Mouse (Mus musculus) MEL (cell line): ENCODE data around the gene 2010300C02Rik. TPM values are rescaled to one million over a fixed set of nuclear protein-coding genes. Genes with fewer than 3 reads are reported as not detected.

Experiments
- DNase-seq: peaks from one replicate; pipeline ENCODE4 v3.0.0; 2011; ENCODE audit warnings: low read depth, low spot score
- H3K27ac ChIP-seq: 2 replicates; pipeline ENCODE4 v1.5.1; 2012; ENCODE audit warnings: low read depth, mild to moderate bottlenecking, control low read depth, low read length, moderate library complexity; ENCODE audit not compliant: control insufficient read depth
- H3K27me3 ChIP-seq, 2 experiments: fragments of 150-350 bp in 1 of 2; sonication (generic) in 1 of 2; 2 replicates each; pipeline ENCODE4 v1.6.1; 2012; ENCODE audit warnings: low read length in 2 of 2, mild to moderate bottlenecking in 2 of 2, improper control_type of control experiment in 1 of 2, moderate library complexity in 1 of 2; ENCODE audit not compliant: insufficient read depth in 2 of 2, control insufficient read depth in 1 of 2
- H3K36me3 ChIP-seq, 2 experiments: 2 replicates each; pipeline ENCODE4 v1.6.1; 2012 to 2014; ENCODE audit warnings: low read length in 2 of 2, improper control_type of control experiment in 1 of 2, inconsistent platforms in 1 of 2, mild to moderate bottlenecking in 1 of 2; ENCODE audit not compliant: insufficient read depth in 2 of 2, control insufficient read depth in 1 of 2
- H3K4me1 ChIP-seq, 2 experiments: fragments of 150-350 bp in 1 of 2; sonication (generic) in 1 of 2; 2 replicates each; pipeline ENCODE4 v1.6.1; 2012; ENCODE audit warnings: low read length in 2 of 2, improper control_type of control experiment in 1 of 2, mild to moderate bottlenecking in 1 of 2; ENCODE audit not compliant: insufficient read depth in 2 of 2, control insufficient read depth in 1 of 2
- H3K4me3 ChIP-seq, 2 experiments: fragments of 150-350 bp in 1 of 2; sonication (generic) in 1 of 2; 2 replicates each; pipeline ENCODE4 v1.5.1; 2012; ENCODE audit warnings: low read depth in 2 of 2, low read length in 2 of 2, mild to moderate bottlenecking in 2 of 2, moderate library complexity in 2 of 2, control low read depth in 1 of 2, improper control_type of control experiment in 1 of 2; ENCODE audit not compliant: control insufficient read depth in 1 of 2, insufficient read depth in 1 of 2
- H3K79me2 ChIP-seq: 2 replicates; pipeline ENCODE4 v1.6.1; 2012; ENCODE audit warnings: mild to moderate bottlenecking, low read length, moderate library complexity; ENCODE audit not compliant: control insufficient read depth, poor library complexity, insufficient read depth
- H3K9ac ChIP-seq: 2 replicates; pipeline ENCODE4 v1.6.1; 2012; ENCODE audit warnings: low read depth, mild to moderate bottlenecking, control low read depth, low read length, moderate library complexity; ENCODE audit not compliant: control insufficient read depth, poor library complexity, severe bottlenecking
- H3K9me3 ChIP-seq: fragments of 150-350 bp; sonication (generic); replicated peaks from 2 replicates; pipeline ENCODE4 v1.6.1; 2012; ENCODE audit warnings: mild to moderate bottlenecking, low read length, improper control_type of control experiment, moderate library complexity; ENCODE audit not compliant: insufficient read depth
- BHLHE40 ChIP-seq: IDR thresholded peaks from 2 replicates; pipeline ENCODE4 v1.6.1; 2012; ENCODE audit warnings: low read depth, mild to moderate bottlenecking, inconsistent platforms, low read length, improper control_type of control experiment, borderline replicate concordance
- CHD1 ChIP-seq: IDR thresholded peaks from 2 replicates; pipeline ENCODE4 v1.6.1; 2012; ENCODE audit warnings: low read depth, mild to moderate bottlenecking, inconsistent platforms, low read length, improper control_type of control experiment
- CTCF ChIP-seq, 3 experiments: IDR thresholded peaks in 2 of 3; conservative IDR thresholded peaks in 1 of 3; 2 replicates each; pipeline ENCODE4 v1.5.1; 2011 to 2012; ENCODE audit warnings: low read length in 3 of 3, low read depth in 2 of 3, mild to moderate bottlenecking in 2 of 3, improper control_type of control experiment in 1 of 3, inconsistent platforms in 1 of 3, mixed read lengths in 1 of 3, moderate library complexity in 1 of 3; ENCODE audit not compliant: control insufficient read depth in 1 of 3, insufficient read depth in 1 of 3, poor library complexity in 1 of 3, severe bottlenecking in 1 of 3
- E2F4 ChIP-seq: IDR thresholded peaks from 2 replicates; pipeline ENCODE4 v1.6.1; 2011; ENCODE audit warnings: low read depth, low read length, improper control_type of control experiment, borderline replicate concordance
- GATA1 ChIP-seq: IDR thresholded peaks from 2 replicates; pipeline ENCODE4 v1.6.1; 2011; ENCODE audit warnings: low read depth, low read length, improper control_type of control experiment
- JUND ChIP-seq: IDR thresholded peaks from 2 replicates; pipeline ENCODE4 v1.6.1; 2011; ENCODE audit warnings: low read depth, mild to moderate bottlenecking, improper control_type of control experiment, low read length
- KAT2A ChIP-seq: conservative IDR thresholded peaks from 2 replicates; pipeline ENCODE4 v1.6.1; 2012; ENCODE audit warnings: low read depth, low read length, improper control_type of control experiment, inconsistent platforms
- MAFK ChIP-seq: IDR thresholded peaks from 2 replicates; pipeline ENCODE4 v1.6.1; 2011; ENCODE audit warnings: low read depth, mild to moderate bottlenecking, low read length, improper control_type of control experiment, borderline replicate concordance
- MEF2A ChIP-seq: IDR thresholded peaks from 2 replicates; pipeline ENCODE4 v1.6.1; 2014; ENCODE audit warnings: low read depth, mild to moderate bottlenecking, inconsistent platforms, low read length, improper control_type of control experiment; ENCODE audit not compliant: poor library complexity, insufficient replicate concordance, severe bottlenecking; ENCODE audit errors: extremely low read depth
- NELFE ChIP-seq: IDR thresholded peaks from 2 replicates; pipeline ENCODE4 v1.6.1; 2011; ENCODE audit warnings: low read depth, low read length, improper control_type of control experiment
- NRF1 ChIP-seq: IDR thresholded peaks from 2 replicates; pipeline ENCODE4 v1.6.1; 2014; ENCODE audit warnings: low read depth, mild to moderate bottlenecking, inconsistent platforms, low read length, improper control_type of control experiment, moderate library complexity; ENCODE audit not compliant: poor library complexity, insufficient read depth, severe bottlenecking
- POLR2A ChIP-seq, 2 experiments: IDR thresholded peaks; 2 replicates each; pipeline ENCODE4 v1.6.1; 2011 to 2012; ENCODE audit warnings: low read length in 2 of 2, mild to moderate bottlenecking in 2 of 2, control low read depth in 1 of 2, improper control_type of control experiment in 1 of 2, low read depth in 1 of 2, moderate library complexity in 1 of 2; ENCODE audit not compliant: control insufficient read depth in 1 of 2, insufficient read depth in 1 of 2, poor library complexity in 1 of 2
- POLR2AphosphoS2 ChIP-seq: IDR thresholded peaks from 2 replicates; pipeline ENCODE4 v1.6.1; 2011; ENCODE audit warnings: low read length, improper control_type of control experiment
- RAD21 ChIP-seq: IDR thresholded peaks from 2 replicates; pipeline ENCODE4 v1.6.1; 2011; ENCODE audit warnings: mild to moderate bottlenecking, low read depth, low read length, improper control_type of control experiment
- RCOR1 ChIP-seq: IDR thresholded peaks from 2 replicates; pipeline ENCODE4 v1.6.1; 2012; ENCODE audit warnings: low read depth, mild to moderate bottlenecking, inconsistent platforms, low read length, improper control_type of control experiment
- SMC3 ChIP-seq: IDR thresholded peaks from 2 replicates; pipeline ENCODE4 v1.6.1; 2011; ENCODE audit warnings: low read depth, low read length, improper control_type of control experiment
- TCF12 ChIP-seq: IDR thresholded peaks from 2 replicates; pipeline ENCODE4 v1.6.1; 2014; ENCODE audit warnings: low read depth, mild to moderate bottlenecking, inconsistent platforms, low read length, improper control_type of control experiment, moderate library complexity
- polyA plus RNA-seq, 2 experiments: library from polyadenylated mRNA; stranded (reverse) in 1 of 2; unstranded in 1 of 2; fragments of >175 nt in 1 of 2; fragments of >200 nt in 1 of 2; gene quantifications; 2 replicates each; pipeline versions ENCODE4 v1.2.1 to v1.2.4; 2012; ENCODE audit warnings: low replicate concordance in 2 of 2, low read depth in 1 of 2; ENCODE audit not compliant: insufficient read length in 2 of 2, insufficient read depth in 1 of 2, missing spikeins in 1 of 2
- total RNA-seq: library from RNA; depleted of rRNA; stranded (reverse); fragments of 300-350 nt; gene quantifications from 2 replicates; pipeline ENCODE4 v1.2.3, GENCODE M21; 2012

2010300C02Rik gene
- total and polyA plus RNA-seq, 3 experiments, result not detected

- no peak overlapping the region for H3K27ac ChIP-seq
- peaks cover 0 to 6% of the 10 kb centered on the region in 2 experiments; a peak in 1 of 4 replicates for H3K4me1 ChIP-seq
- H3K79me2 ChIP-seq, result no peaks in the 10 kb centered on the region
- TF ChIP-seq KAT2A (no peak), NRF1 (no peak), GATA1 (no peak), JUND (no peak), CTCF (IDR thresholded peaks at IDR 0.05 in 2 of 3, conservative IDR thresholded peaks at IDR 0.05 in 1 of 3; ENCODE audit: control insufficient read depth in 1 of 3, insufficient read depth in 1 of 3, low read depth in 2 of 3, low read length in 3 of 3, poor library complexity in 1 of 3, severe bottlenecking in 1 of 3) (no peak), MAFK (no peak), TCF12 (no peak), POLR2A (IDR thresholded peaks at IDR 0.05; ENCODE audit: control insufficient read depth in 1 of 2, insufficient read depth in 1 of 2, low read depth in 1 of 2, low read length in 2 of 2, poor library complexity in 1 of 2) (no peak), NELFE (no peak), E2F4 (no peak), RAD21 (no peak), BHLHE40 (no peak)
- peaks cover 0 to 6% of the 10 kb centered on the region in 2 experiments; a peak in 1 of 4 replicates for H3K36me3 ChIP-seq
- no peak overlapping the region for H3K9ac ChIP-seq
- no peak overlapping the region for H3K4me3 ChIP-seq
- peaks cover 0 to 2% of the 10 kb centered on the region in 2 experiments; a peak in 1 of 4 replicates for H3K27me3 ChIP-seq
- no peak for DNase-seq
- H3K9me3 ChIP-seq, result no peaks in the 10 kb centered on the region
Observed at GRCm38 (mm10) chr1:37695732-37696131, 24.2 kb downstream of the 2010300C02Rik start.

GRCm38 (mm10) chr1:37694417-37694816, 25.5 kb downstream of the 2010300C02Rik start:
- Histone ChIP-seq H3K36me3 (peaks cover 0 to 6% of the 10 kb centered on the region in 2 experiments; a peak in 1 of 4 replicates), H3K9me3 (no peaks in the 10 kb centered on the region), H3K79me2 (no peaks in the 10 kb centered on the region), H3K27ac (no peak overlapping the region), H3K27me3 (peaks cover 0 to 2% of the 10 kb centered on the region in 2 experiments; a peak in 1 of 4 replicates), H3K4me1 (peaks cover 0 to 6% of the 10 kb centered on the region in 2 experiments; a peak in 1 of 4 replicates), H3K4me3 (no peak overlapping the region), H3K9ac (no peak overlapping the region)
- TF ChIP-seq NRF1 (no peak), POLR2AphosphoS2 (no peak), SMC3 (no peak), MEF2A (no peak), TCF12 (no peak), RCOR1 (no peak), CHD1 (no peak)
- no peak for DNase-seq
